Mouse (Mus musculus): Measurements from ENCODE around the gene Dgkh. TPM values are rescaled to one million over a fixed set of nuclear protein-coding genes. Genes with fewer than 3 reads are reported as not detected.
"Not testable (repeated sequence)": the region's sequence is repeated elsewhere in the genome, so short reads cannot be mapped to it uniquely, and the experiment has no call there.

Gene Dgkh
- polyA plus RNA-seq, 1 experiment from 2014 or later = 3.2 TPM

GRCm38 (mm10) chr14:78563211-78563610 lies 169.4 kb downstream of the Dgkh start:
- Histone ChIP-seq H3K27me3 (ENCODE audit: control insufficient read depth, insufficient read depth, low read length) (no peaks in the 10 kb centered on the region), H3K4me3 (ENCODE audit: low read length) (no peak overlapping the region), H3K36me3 (ENCODE audit: control insufficient read depth, insufficient read depth, low read length) (no peaks in the 10 kb centered on the region), H3K9ac (ENCODE audit: low read depth, low read length) (no peak overlapping the region), H3K27ac (ENCODE audit: low read depth, low read length) (no peak overlapping the region), H3K4me1 (ENCODE audit: control insufficient read depth, insufficient read depth, low read length) (no peaks in the 10 kb centered on the region), H3K9me3 (ENCODE audit: control insufficient read depth, low read length) (no peaks in the 10 kb centered on the region), H3K4me2 (replicated peaks; ENCODE audit: low read depth, low read length) (no peak overlapping the region)
- ATAC-seq (ENCODE audit: low FRiP score, low TSS enrichment) = no peak
- WGBS = 56% methylated on average over 7 of the region's 7 CpGs

GRCm38 (mm10) chr14:78562121-78562520 lies 170.5 kb downstream of the Dgkh start:
- Histone ChIP-seq H3K4me2 (replicated peaks; ENCODE audit: low read depth, low read length) (no peak overlapping the region), H3K9me3 (ENCODE audit: control insufficient read depth, low read length) (no peaks in the 10 kb centered on the region), H3K4me3 (ENCODE audit: low read length) (no peak overlapping the region), H3K27me3 (ENCODE audit: control insufficient read depth, insufficient read depth, low read length) (no peaks in the 10 kb centered on the region), H3K36me3 (ENCODE audit: control insufficient read depth, insufficient read depth, low read length) (no peaks in the 10 kb centered on the region), H3K27ac (ENCODE audit: low read depth, low read length) (no peak overlapping the region), H3K9ac (ENCODE audit: low read depth, low read length) (no peak overlapping the region), H3K4me1 (ENCODE audit: control insufficient read depth, insufficient read depth, low read length) (no peaks in the 10 kb centered on the region)
- ATAC-seq (ENCODE audit: low FRiP score, low TSS enrichment) = no peak
- 56% methylated on average over 4 of the region's 4 CpGs for WGBS

- H3K4me3 ChIP-seq (ENCODE audit: low read length) = no peak overlapping the region
- H3K9me3 ChIP-seq (ENCODE audit: control insufficient read depth, low read length) = no peaks in the 10 kb centered on the region
- no peaks in the 10 kb centered on the region for H3K36me3 ChIP-seq (ENCODE audit: control insufficient read depth, insufficient read depth, low read length)
- WGBS = 73% methylated on average over 8 of the region's 8 CpGs
- no peak overlapping the region for H3K4me2 ChIP-seq (replicated peaks; ENCODE audit: low read depth, low read length)
- no peak for ATAC-seq (ENCODE audit: low FRiP score, low TSS enrichment)
- H3K27ac ChIP-seq (ENCODE audit: low read depth, low read length) = no peak overlapping the region
- H3K4me1 ChIP-seq (ENCODE audit: control insufficient read depth, insufficient read depth, low read length) = no peaks in the 10 kb centered on the region
- H3K27me3 ChIP-seq (ENCODE audit: control insufficient read depth, insufficient read depth, low read length) = no peaks in the 10 kb centered on the region
- no peak overlapping the region for H3K9ac ChIP-seq (ENCODE audit: low read depth, low read length)
These were observed 173.5 kb downstream of the Dgkh start for GRCm38 (mm10) chr14:78559042-78559441.

GRCm38 (mm10) chr14:78554830-78555229 lies 177.7 kb downstream of the Dgkh start:
- H3K36me3 ChIP-seq (ENCODE audit: control insufficient read depth, insufficient read depth, low read length); H3K27me3 ChIP-seq (ENCODE audit: control insufficient read depth, insufficient read depth, low read length); H3K4me3 ChIP-seq (ENCODE audit: low read length); ATAC-seq (ENCODE audit: low FRiP score, low TSS enrichment); H3K9ac ChIP-seq (ENCODE audit: low read depth, low read length); H3K4me1 ChIP-seq (ENCODE audit: control insufficient read depth, insufficient read depth, low read length); H3K27ac ChIP-seq (ENCODE audit: low read depth, low read length); H3K9me3 ChIP-seq (ENCODE audit: control insufficient read depth, low read length); H3K4me2 ChIP-seq (replicated peaks; ENCODE audit: low read depth, low read length): not testable (repeated sequence)
- 79% methylated on average over 3 of the region's 3 CpGs for WGBS

- Histone ChIP-seq H3K9ac (ENCODE audit: low read depth, low read length) (no peak overlapping the region), H3K9me3 (ENCODE audit: control insufficient read depth, low read length) (no peaks in the 10 kb centered on the region), H3K27me3 (ENCODE audit: control insufficient read depth, insufficient read depth, low read length) (no peaks in the 10 kb centered on the region), H3K4me3 (ENCODE audit: low read length) (no peak overlapping the region), H3K4me1 (ENCODE audit: control insufficient read depth, insufficient read depth, low read length) (no peaks in the 10 kb centered on the region), H3K4me2 (replicated peaks; ENCODE audit: low read depth, low read length) (no peak overlapping the region), H3K36me3 (ENCODE audit: control insufficient read depth, insufficient read depth, low read length) (no peaks in the 10 kb centered on the region), H3K27ac (ENCODE audit: low read depth, low read length) (no peak overlapping the region)
- WGBS = 93% methylated on average over 6 of the region's 6 CpGs
- no peak for ATAC-seq (ENCODE audit: low FRiP score, low TSS enrichment)
These were observed 178.9 kb downstream of the Dgkh start for GRCm38 (mm10) chr14:78553661-78554060.

- 76% methylated on average over 6 of the region's 6 CpGs for WGBS
- no peak for ATAC-seq (ENCODE audit: low FRiP score, low TSS enrichment)
- H3K9me3 ChIP-seq (ENCODE audit: control insufficient read depth, low read length) = no peaks in the 10 kb centered on the region
These were observed 183.8 kb downstream of the Dgkh start for GRCm38 (mm10) chr14:78548807-78549206.

GRCm38 (mm10) chr14:78541319-78541718 lies 191.3 kb downstream of the Dgkh start:
- H3K9ac ChIP-seq (ENCODE audit: low read depth, low read length) = no peak overlapping the region
- no peak for ATAC-seq (ENCODE audit: low FRiP score, low TSS enrichment)

More at GRCm38 (mm10) chr14:78548807-78549206, 183.8 kb downstream of the Dgkh start:
- Histone ChIP-seq H3K36me3 (ENCODE audit: control insufficient read depth, insufficient read depth, low read length) (no peaks in the 10 kb centered on the region), H3K4me2 (replicated peaks; ENCODE audit: low read depth, low read length) (no peak overlapping the region), H3K9ac (ENCODE audit: low read depth, low read length) (no peak overlapping the region), H3K4me3 (ENCODE audit: low read length) (no peak overlapping the region), H3K27ac (ENCODE audit: low read depth, low read length) (no peak overlapping the region), H3K27me3 (ENCODE audit: control insufficient read depth, insufficient read depth, low read length) (no peaks in the 10 kb centered on the region), H3K4me1 (ENCODE audit: control insufficient read depth, insufficient read depth, low read length) (no peaks in the 10 kb centered on the region)

GRCm38 (mm10) chr14:78539821-78540220 lies 192.8 kb downstream of the Dgkh start:
- H3K4me1 ChIP-seq (ENCODE audit: control insufficient read depth, insufficient read depth, low read length) = peaks cover 17% of the 10 kb centered on the region; the same call in 1 of the 2 replicates
- H3K4me3 ChIP-seq (ENCODE audit: low read length) = no peak overlapping the region
- H3K27ac ChIP-seq (ENCODE audit: low read depth, low read length) = no peak overlapping the region
- no peak for ATAC-seq (ENCODE audit: low FRiP score, low TSS enrichment)
- H3K27me3 ChIP-seq (ENCODE audit: control insufficient read depth, insufficient read depth, low read length) = no peaks in the 10 kb centered on the region
- no peak overlapping the region for H3K9ac ChIP-seq (ENCODE audit: low read depth, low read length)
- H3K9me3 ChIP-seq (ENCODE audit: control insufficient read depth, low read length) = no peaks in the 10 kb centered on the region
- 97% methylated on average over 1 of the region's 1 CpGs for WGBS
- no peak overlapping the region for H3K4me2 ChIP-seq (replicated peaks; ENCODE audit: low read depth, low read length)
- H3K36me3 ChIP-seq (ENCODE audit: control insufficient read depth, insufficient read depth, low read length) = no peaks in the 10 kb centered on the region

More at GRCm38 (mm10) chr14:78541319-78541718, 191.3 kb downstream of the Dgkh start:
- Histone ChIP-seq H3K36me3 (ENCODE audit: control insufficient read depth, insufficient read depth, low read length) (no peaks in the 10 kb centered on the region), H3K9me3 (ENCODE audit: control insufficient read depth, low read length) (no peaks in the 10 kb centered on the region), H3K27me3 (ENCODE audit: control insufficient read depth, insufficient read depth, low read length) (no peaks in the 10 kb centered on the region), H3K27ac (ENCODE audit: low read depth, low read length) (no peak overlapping the region), H3K4me1 (ENCODE audit: control insufficient read depth, insufficient read depth, low read length) (0 out of 2 replicates have a peak, but pooled peaks cover 10% of the 10 kb centered on the region), H3K4me3 (ENCODE audit: low read length) (no peak overlapping the region), H3K4me2 (replicated peaks; ENCODE audit: low read depth, low read length) (no peak overlapping the region)
- 69% methylated on average over 3 of the region's 3 CpGs for WGBS

GRCm38 (mm10) chr14:78538572-78539320 lies 193.8 kb downstream of the Dgkh start:
- Histone ChIP-seq H3K27me3 (ENCODE audit: control insufficient read depth, insufficient read depth, low read length) (no peaks in the 10 kb centered on the region), H3K9ac (ENCODE audit: low read depth, low read length) (no peak overlapping the region), H3K4me3 (ENCODE audit: low read length) (no peak overlapping the region), H3K4me1 (ENCODE audit: control insufficient read depth, insufficient read depth, low read length) (peaks cover 17% of the 10 kb centered on the region; the same call in 1 of the 2 replicates), H3K4me2 (replicated peaks; ENCODE audit: low read depth, low read length) (no peak overlapping the region), H3K27ac (ENCODE audit: low read depth, low read length) (peak overlapping the region; percentile 63; the same call in 1 of the 2 replicates), H3K9me3 (ENCODE audit: control insufficient read depth, low read length) (no peaks in the 10 kb centered on the region), H3K36me3 (ENCODE audit: control insufficient read depth, insufficient read depth, low read length) (no peaks in the 10 kb centered on the region)
- WGBS = 30% methylated on average over 5 of the region's 5 CpGs
- no peak for ATAC-seq (ENCODE audit: low FRiP score, low TSS enrichment)
